Mouse (Mus musculus): Measurements from ENCODE around the gene Trank1. TPM values are rescaled to one million over a fixed set of nuclear protein-coding genes. Genes with fewer than 3 reads are reported as not detected.
A peak's percentile ranks its signal among the peaks of the same experiment; 100 is the strongest.

Gene Trank1
- polyA plus RNA-seq, 1 experiment from 2014 or later, result 11.6 TPM

GRCm38 (mm10) chr9:111382469-111382868 lies 70.9 kb downstream of the Trank1 start:
- H3K4me2 ChIP-seq (ENCODE audit: low read length), result no peak overlapping the region
- no peaks in the 10 kb centered on the region for H3K9me3 ChIP-seq (ENCODE audit: control insufficient read depth, low read length)
- H3K4me3 ChIP-seq (ENCODE audit: low read length), result no peak overlapping the region
- no peak overlapping the region for H3K9ac ChIP-seq (ENCODE audit: low read depth, low read length)
- ATAC-seq, result no peak
- 96% methylated on average over 6 of the region's 6 CpGs for WGBS
- peaks cover 11% of the 10 kb centered on the region for H3K4me1 ChIP-seq (ENCODE audit: control insufficient read depth, insufficient read depth, low read depth, low read length)
- no peaks in the 10 kb centered on the region for H3K36me3 ChIP-seq (ENCODE audit: control insufficient read depth, insufficient read depth, low read length)
- no peak overlapping the region for H3K27ac ChIP-seq (ENCODE audit: low read depth, low read length)
- H3K27me3 ChIP-seq (replicated peaks; ENCODE audit: control insufficient read depth, insufficient read depth, low read length), result no peaks in the 10 kb centered on the region

GRCm38 (mm10) chr9:111383046-111383445 lies 71.5 kb downstream of the Trank1 start:
- Histone ChIP-seq H3K36me3 (ENCODE audit: control insufficient read depth, insufficient read depth, low read length) (no peaks in the 10 kb centered on the region), H3K9ac (ENCODE audit: low read depth, low read length) (no peak overlapping the region), H3K9me3 (ENCODE audit: control insufficient read depth, low read length) (no peaks in the 10 kb centered on the region), H3K4me1 (ENCODE audit: control insufficient read depth, insufficient read depth, low read depth, low read length) (peaks cover 11% of the 10 kb centered on the region), H3K4me3 (ENCODE audit: low read length) (no peak overlapping the region), H3K4me2 (ENCODE audit: low read length) (no peak overlapping the region), H3K27ac (ENCODE audit: low read depth, low read length) (no peak overlapping the region), H3K27me3 (replicated peaks; ENCODE audit: control insufficient read depth, insufficient read depth, low read length) (no peaks in the 10 kb centered on the region)
- WGBS, result 91% methylated on average over 3 of the region's 3 CpGs
- ATAC-seq, result no peak

GRCm38 (mm10) chr9:111383756-111384155 lies 72.2 kb downstream of the Trank1 start:
- no peak overlapping the region for H3K4me3 ChIP-seq (ENCODE audit: low read length)
- ATAC-seq, result peak; percentile 70; the same call in 1 of the 2 replicates
- H3K9ac ChIP-seq (ENCODE audit: low read depth, low read length), result no peak overlapping the region
- no peak overlapping the region for H3K4me2 ChIP-seq (ENCODE audit: low read length)
- H3K27me3 ChIP-seq (replicated peaks; ENCODE audit: control insufficient read depth, insufficient read depth, low read length), result no peaks in the 10 kb centered on the region
- no peaks in the 10 kb centered on the region for H3K9me3 ChIP-seq (ENCODE audit: control insufficient read depth, low read length)
- no peak overlapping the region for H3K27ac ChIP-seq (ENCODE audit: low read depth, low read length)
- WGBS, result 38% methylated on average over 3 of the region's 3 CpGs
- no peaks in the 10 kb centered on the region for H3K36me3 ChIP-seq (ENCODE audit: control insufficient read depth, insufficient read depth, low read length)
- H3K4me1 ChIP-seq (ENCODE audit: control insufficient read depth, insufficient read depth, low read depth, low read length), result peaks cover 11% of the 10 kb centered on the region

GRCm38 (mm10) chr9:111385526-111386491 lies 74.3 kb downstream of the Trank1 start:
- 84% methylated on average over 5 of the region's 5 CpGs for WGBS
- no peak overlapping the region for H3K27ac ChIP-seq (ENCODE audit: low read depth, low read length)
- H3K36me3 ChIP-seq (ENCODE audit: control insufficient read depth, insufficient read depth, low read length), result 0 out of 2 replicates have a peak, but pooled peaks cover 3% of the 10 kb centered on the region
- H3K27me3 ChIP-seq (replicated peaks; ENCODE audit: control insufficient read depth, insufficient read depth, low read length), result no peaks in the 10 kb centered on the region
- no peak overlapping the region for H3K4me2 ChIP-seq (ENCODE audit: low read length)
- H3K9me3 ChIP-seq (ENCODE audit: control insufficient read depth, low read length), result no peaks in the 10 kb centered on the region
- no peak for ATAC-seq
- no peak overlapping the region for H3K4me3 ChIP-seq (ENCODE audit: low read length)
- H3K9ac ChIP-seq (ENCODE audit: low read depth, low read length), result no peak overlapping the region
- peaks cover 11% of the 10 kb centered on the region for H3K4me1 ChIP-seq (ENCODE audit: control insufficient read depth, insufficient read depth, low read depth, low read length)

GRCm38 (mm10) chr9:111386569-111386968 lies 75.0 kb downstream of the Trank1 start:
- Histone ChIP-seq H3K9ac (ENCODE audit: low read depth, low read length) (no peak overlapping the region), H3K27me3 (replicated peaks; ENCODE audit: control insufficient read depth, insufficient read depth, low read length) (no peaks in the 10 kb centered on the region), H3K4me2 (ENCODE audit: low read length) (no peak overlapping the region), H3K27ac (ENCODE audit: low read depth, low read length) (no peak overlapping the region), H3K4me3 (ENCODE audit: low read length) (no peak overlapping the region), H3K36me3 (ENCODE audit: control insufficient read depth, insufficient read depth, low read length) (0 out of 2 replicates have a peak, but pooled peaks cover 3% of the 10 kb centered on the region), H3K4me1 (ENCODE audit: control insufficient read depth, insufficient read depth, low read depth, low read length) (peaks cover 11% of the 10 kb centered on the region), H3K9me3 (ENCODE audit: control insufficient read depth, low read length) (no peaks in the 10 kb centered on the region)
- WGBS, result 76% methylated on average over 2 of the region's 2 CpGs
- no peak for ATAC-seq

- Histone ChIP-seq H3K4me2 (ENCODE audit: low read length) (no peak overlapping the region), H3K9me3 (ENCODE audit: control insufficient read depth, low read length) (no peaks in the 10 kb centered on the region), H3K9ac (ENCODE audit: low read depth, low read length) (no peak overlapping the region), H3K27ac (ENCODE audit: low read depth, low read length) (no peak overlapping the region), H3K4me3 (ENCODE audit: low read length) (no peak overlapping the region), H3K4me1 (ENCODE audit: control insufficient read depth, insufficient read depth, low read depth, low read length) (peaks cover 11% of the 10 kb centered on the region), H3K27me3 (replicated peaks; ENCODE audit: control insufficient read depth, insufficient read depth, low read length) (no peaks in the 10 kb centered on the region), H3K36me3 (ENCODE audit: control insufficient read depth, insufficient read depth, low read length) (0 out of 2 replicates have a peak, but pooled peaks cover 3% of the 10 kb centered on the region)
- no peak for ATAC-seq
- 85% methylated on average over 4 of the region's 4 CpGs for WGBS
Measured at GRCm38 (mm10) chr9:111387576-111387975, 76.0 kb downstream of the Trank1 start.

GRCm38 (mm10) chr9:111390016-111390415 lies 78.5 kb downstream of the Trank1 start:
- WGBS, result 71% methylated on average over 9 of the region's 9 CpGs
- H3K27me3 ChIP-seq (replicated peaks; ENCODE audit: control insufficient read depth, insufficient read depth, low read length), result no peaks in the 10 kb centered on the region
- H3K4me3 ChIP-seq (ENCODE audit: low read length), result no peak overlapping the region
- ATAC-seq, result no peak; the same call in 1 of the 2 replicates
- H3K27ac ChIP-seq (ENCODE audit: low read depth, low read length), result no peak overlapping the region
- 0 out of 2 replicates have a peak, but pooled peaks cover 3% of the 10 kb centered on the region for H3K36me3 ChIP-seq (ENCODE audit: control insufficient read depth, insufficient read depth, low read length)
- no peaks in the 10 kb centered on the region for H3K9me3 ChIP-seq (ENCODE audit: control insufficient read depth, low read length)
- no peak overlapping the region for H3K4me2 ChIP-seq (ENCODE audit: low read length)
- H3K4me1 ChIP-seq (ENCODE audit: control insufficient read depth, insufficient read depth, low read depth, low read length), result no peaks in the 10 kb centered on the region
- H3K9ac ChIP-seq (ENCODE audit: low read depth, low read length), result no peak overlapping the region

- 79% methylated on average over 8 of the region's 8 CpGs for WGBS
- no peak overlapping the region for H3K27ac ChIP-seq (ENCODE audit: low read depth, low read length)
- H3K4me2 ChIP-seq (ENCODE audit: low read length), result no peak overlapping the region
- H3K4me3 ChIP-seq (ENCODE audit: low read length), result no peak overlapping the region
- H3K27me3 ChIP-seq (replicated peaks; ENCODE audit: control insufficient read depth, insufficient read depth, low read length), result no peaks in the 10 kb centered on the region
- H3K9me3 ChIP-seq (ENCODE audit: control insufficient read depth, low read length), result no peaks in the 10 kb centered on the region
- ATAC-seq, result no peak
- no peak overlapping the region for H3K9ac ChIP-seq (ENCODE audit: low read depth, low read length)
- no peaks in the 10 kb centered on the region for H3K4me1 ChIP-seq (ENCODE audit: control insufficient read depth, insufficient read depth, low read depth, low read length)
- H3K36me3 ChIP-seq (ENCODE audit: control insufficient read depth, insufficient read depth, low read length), result 0 out of 2 replicates have a peak, but pooled peaks cover 3% of the 10 kb centered on the region
Measured at GRCm38 (mm10) chr9:111391036-111391435, 79.5 kb downstream of the Trank1 start.

- Histone ChIP-seq H3K9me3 (ENCODE audit: control insufficient read depth, low read length) (no peaks in the 10 kb centered on the region), H3K27me3 (replicated peaks; ENCODE audit: control insufficient read depth, insufficient read depth, low read length) (no peaks in the 10 kb centered on the region), H3K4me1 (ENCODE audit: control insufficient read depth, insufficient read depth, low read depth, low read length) (no peaks in the 10 kb centered on the region), H3K27ac (ENCODE audit: low read depth, low read length) (no peak overlapping the region), H3K9ac (ENCODE audit: low read depth, low read length) (no peak overlapping the region), H3K36me3 (ENCODE audit: control insufficient read depth, insufficient read depth, low read length) (0 out of 2 replicates have a peak, but pooled peaks cover 3% of the 10 kb centered on the region), H3K4me3 (ENCODE audit: low read length) (no peak overlapping the region), H3K4me2 (ENCODE audit: low read length) (no peak overlapping the region)
- WGBS, result 91% methylated on average over 18 of the region's 18 CpGs
- no peak for ATAC-seq
Measured at GRCm38 (mm10) chr9:111391926-111392442, 80.4 kb downstream of the Trank1 start.
